ENCODE assay signal across 9 mouse cellular contexts in genomic region chr6:86921880-86922279, GRCm38 (mm10).
DNase-seq lines count a peak whose midpoint lies in the region; ATAC-seq and TF ChIP-seq lines count a peak whose summit lies in the region.
"Had no signal": no experiment of that assay in that cellular context is flagged by ENCODE, and none has a peak within 500 bp of the region (broad histone marks: within the 10 kb centered on the region; RNA-seq: fewer than 3 reads in every experiment).

No protein-coding gene starts in this region.

- H3K4me2 ChIP-seq in midbrain, postnatal 0 days (ENCODE audit: low read depth, low read length, poor library complexity, severe bottlenecking), result no peak overlapping the region
- H3K4me2 ChIP-seq in midbrain, embryonic 15.5 days, result no peak overlapping the region
- H3K4me2 ChIP-seq: embryonic facial prominence, embryonic 13.5 days had no signal

- peak; percentile 18 for DNase-seq in midbrain, postnatal 0 days (ENCODE audit: low spot score)
- peak; percentile 33 for DNase-seq in c-Kit-negative CD71-positive TER-119-positive erythroid progenitor cells, embryonic 14.5 days (ENCODE audit: low read depth, low spot score)
- peak; percentile 36 for DNase-seq in fibroblast of lung, adult 2 months (ENCODE audit: low read depth)
- DNase-seq in heart, postnatal 4 days, result peak; percentile 76
- peak; percentile 54 for DNase-seq in layer of hippocampus, adult 9-10 months (ENCODE audit: low spot score)
- peak; percentile 51 to 74 for DNase-seq in lung, postnatal 4 days
- peak; percentile 83 for DNase-seq in splenic B cell, adult 2 months (ENCODE audit: low read depth, low spot score)

- no peaks in the 10 kb centered on the region; the same call in 1 of the 2 replicates for H3K36me3 ChIP-seq in midbrain, postnatal 0 days (ENCODE audit: insufficient read depth, low read length)
- no peaks in the 10 kb centered on the region; the same call in 1 of the 2 replicates for H3K36me3 ChIP-seq in midbrain, embryonic 15.5 days (replicated peaks)
- H3K36me3 ChIP-seq in splenic B cell, adult 2 months (ENCODE audit: control insufficient read depth, insufficient read depth, low read length, poor library complexity, severe bottlenecking), result peaks cover 3% of the 10 kb centered on the region; the same call in 1 of the 2 replicates

- peak; percentile 69 for TF ChIP-seq CTCF in midbrain, postnatal 0 days (IDR thresholded peaks at IDR 0.05)

- H3K4me1 ChIP-seq in midbrain, postnatal 0 days (ENCODE audit: insufficient read depth, low read length), result no peaks in the 10 kb centered on the region
- H3K4me1 ChIP-seq in midbrain, embryonic 15.5 days, result no peaks in the 10 kb centered on the region

- no peaks in the 10 kb centered on the region for H3K9me3 ChIP-seq in midbrain, postnatal 0 days (ENCODE audit: low read length)
- no peaks in the 10 kb centered on the region for H3K9me3 ChIP-seq in midbrain, embryonic 15.5 days
- H3K9me3 ChIP-seq: embryonic facial prominence, embryonic 13.5 days had no signal

- no peak for ATAC-seq in midbrain, postnatal 0 days (ENCODE audit: low FRiP score)
- ATAC-seq in midbrain, embryonic 15.5 days (replicated peaks), result no peak

- WGBS in midbrain, postnatal 0 days, result 28% methylated on average over 4 of the region's 4 CpGs
- 29% methylated on average over 4 of the region's 4 CpGs for WGBS in midbrain, embryonic 15.5 days

- no peaks in the 10 kb centered on the region for H3K27me3 ChIP-seq in midbrain, postnatal 0 days (ENCODE audit: insufficient read depth, low read length)
- H3K27me3 ChIP-seq in midbrain, embryonic 15.5 days (replicated peaks), result no peaks in the 10 kb centered on the region
- no peaks in the 10 kb centered on the region for H3K27me3 ChIP-seq in splenic B cell, adult 2 months (ENCODE audit: control insufficient read depth, insufficient read depth, low read length, poor library complexity, severe bottlenecking)
- H3K27me3 ChIP-seq: embryonic facial prominence, embryonic 13.5 days had no signal

- H3K27ac ChIP-seq in midbrain, postnatal 0 days (ENCODE audit: low read depth, low read length), result no peak overlapping the region
- H3K27ac ChIP-seq in midbrain, embryonic 15.5 days, result no peak overlapping the region
- H3K27ac ChIP-seq: embryonic facial prominence, embryonic 13.5 days had no signal

- no peak overlapping the region for H3K9ac ChIP-seq in midbrain, postnatal 0 days (replicated peaks; ENCODE audit: low read length, poor library complexity, severe bottlenecking)
- no peak overlapping the region for H3K9ac ChIP-seq in midbrain, embryonic 15.5 days
- H3K9ac ChIP-seq: embryonic facial prominence, embryonic 13.5 days had no signal

- H3K4me3 ChIP-seq in midbrain, postnatal 0 days (ENCODE audit: low read depth, low read length), result no peak overlapping the region
- H3K4me3 ChIP-seq in midbrain, embryonic 15.5 days, result no peak overlapping the region
- H3K4me3 ChIP-seq: embryonic facial prominence, embryonic 13.5 days had no signal

Comparison
In these comparisons a context has a peak if more than half of its experiments do, and no peak if none do; other contexts are left out.
1. DNase-seq: peak in every context shown above with its lines; median percentile 83 in splenic B cell, adult 2 months; 76 in heart, postnatal 4 days; 62 in lung, postnatal 4 days; 54 in layer of hippocampus, adult 9-10 months; 36 in fibroblast of lung, adult 2 months; 33 in c-Kit-negative CD71-positive TER-119-positive erythroid progenitor cells, embryonic 14.5 days; 18 in midbrain, postnatal 0 days.